Mouse (Mus musculus): ENCODE results near the gene Cyp2c38.

DNA sequence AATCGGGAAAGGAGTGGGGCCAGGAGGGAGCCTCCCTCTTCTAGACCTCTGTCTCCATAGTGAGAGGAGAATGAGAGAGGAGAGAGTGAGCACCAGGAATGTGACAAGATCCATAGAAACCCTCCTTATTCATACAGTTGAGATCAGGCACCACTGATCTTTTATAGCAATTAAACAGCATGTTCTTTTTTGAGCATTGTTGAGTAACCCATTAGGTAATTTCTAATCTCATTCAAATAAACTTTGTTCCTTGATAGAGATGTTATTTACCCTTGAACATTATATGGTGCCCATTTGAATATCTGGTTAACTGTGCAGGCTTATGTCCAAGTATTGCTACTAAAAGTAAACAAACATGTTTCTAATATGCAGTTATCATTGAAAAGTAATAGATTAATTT lies at the start of gene Cyp2c38:
- TF ChIP-seq GATA1 (IDR thresholded peaks at IDR 0.05; ENCODE audit: low read length) (no peak), TAL1 (IDR thresholded peaks at IDR 0.05; ENCODE audit: low read length) (no peak)

Data from erythroblast, embryonic 14.5 days (primary cell).